ENCODE assay signal across 19 mouse cellular contexts in genomic region chr4:100247826-100248225, GRCm38 (mm10).
DNase-seq lines count a peak whose midpoint lies in the region; ATAC-seq and TF ChIP-seq lines count a peak whose summit lies in the region.
"Had no signal": no experiment of that assay in that cellular context is flagged by ENCODE, and none has a peak within 500 bp of the region (broad histone marks: within the 10 kb centered on the region; RNA-seq: fewer than 3 reads in every experiment).

No protein-coding gene starts in this region.

- WGBS in intestine, embryonic 14.5 days: 61% methylated on average over 7 of the region's 7 CpGs
- WGBS in intestine, postnatal 0 days: 58% methylated on average over 7 of the region's 7 CpGs

- ATAC-seq in intestine, embryonic 14.5 days (replicated peaks; ENCODE audit: low FRiP score, low TSS enrichment, low read depth): no peak
- no peak for ATAC-seq in intestine, postnatal 0 days

- no peak overlapping the region for H3K9ac ChIP-seq in intestine, embryonic 14.5 days (ENCODE audit: low read length)
- no peak overlapping the region for H3K9ac ChIP-seq in intestine, postnatal 0 days (ENCODE audit: low read depth, low read length)
- H3K9ac ChIP-seq: embryonic facial prominence, embryonic 15.5 days; forebrain, embryonic 12.5 days; liver, embryonic 15.5 days; neural tube, embryonic 15.5 days had no signal

- H3K36me3 ChIP-seq in intestine, embryonic 14.5 days (ENCODE audit: control insufficient read depth, insufficient read depth, low read length): no peaks in the 10 kb centered on the region
- H3K36me3 ChIP-seq in intestine, postnatal 0 days (ENCODE audit: control insufficient read depth, insufficient read depth): no peaks in the 10 kb centered on the region
- H3K36me3 ChIP-seq: embryonic facial prominence, embryonic 15.5 days; forebrain, embryonic 12.5 days; liver, embryonic 15.5 days; neural tube, embryonic 15.5 days had no signal

- H3K4me2 ChIP-seq in intestine, embryonic 14.5 days (ENCODE audit: low read length): no peak overlapping the region
- H3K4me2 ChIP-seq in intestine, postnatal 0 days (replicated peaks; ENCODE audit: low read depth): no peak overlapping the region
- H3K4me2 ChIP-seq: embryonic facial prominence, embryonic 15.5 days; forebrain, embryonic 12.5 days; heart, embryonic 11.5 days; liver, embryonic 15.5 days; neural tube, embryonic 15.5 days had no signal

- H3K9me3 ChIP-seq in intestine, embryonic 14.5 days (ENCODE audit: control insufficient read depth, low read length): no peaks in the 10 kb centered on the region
- H3K9me3 ChIP-seq in intestine, postnatal 0 days (ENCODE audit: control insufficient read depth): no peaks in the 10 kb centered on the region
- H3K9me3 ChIP-seq: embryonic facial prominence, embryonic 15.5 days; forebrain, embryonic 12.5 days; liver, embryonic 15.5 days; neural tube, embryonic 15.5 days had no signal

- intact Hi-C loops in gastrocnemius, adult 2 months (cut with DNase I): no loop called here

- H3K4me3 ChIP-seq in intestine, embryonic 14.5 days (ENCODE audit: low read depth, low read length): no peak overlapping the region
- no peak overlapping the region for H3K4me3 ChIP-seq in intestine, postnatal 0 days (ENCODE audit: low read depth, low read length)
- H3K4me3 ChIP-seq in gastrocnemius, adult 2 months: no peak overlapping the region
- H3K4me3 ChIP-seq: embryonic facial prominence, embryonic 15.5 days; forebrain, embryonic 12.5 days; liver, embryonic 15.5 days; myocyte; neural tube, embryonic 15.5 days had no signal

- peaks cover 11% of the 10 kb centered on the region for H3K4me1 ChIP-seq in intestine, embryonic 14.5 days (replicated peaks; ENCODE audit: control insufficient read depth, insufficient read depth, low read length)
- 0 out of 2 replicates have a peak, but pooled peaks cover 4% of the 10 kb centered on the region for H3K4me1 ChIP-seq in intestine, postnatal 0 days (replicated peaks; ENCODE audit: control insufficient read depth, insufficient read depth, low read length)
- H3K4me1 ChIP-seq: forebrain, embryonic 12.5 days; liver, embryonic 15.5 days; neural tube, embryonic 15.5 days had no signal

- TF ChIP-seq CTCF in intestine, postnatal 0 days (IDR thresholded peaks at IDR 0.05; ENCODE audit: low read depth): no peak
- no peak for TF ChIP-seq CTCF in gastrocnemius, adult 2 months (IDR thresholded peaks at IDR 0.05)

- no peaks in the 10 kb centered on the region for H3K27me3 ChIP-seq in intestine, embryonic 14.5 days (replicated peaks; ENCODE audit: control insufficient read depth, insufficient read depth, low read length)
- H3K27me3 ChIP-seq in intestine, postnatal 0 days (replicated peaks; ENCODE audit: control insufficient read depth, insufficient read depth, low read length): no peaks in the 10 kb centered on the region
- H3K27me3 ChIP-seq: embryonic facial prominence, embryonic 15.5 days; forebrain, embryonic 12.5 days; liver, embryonic 15.5 days; neural tube, embryonic 15.5 days had no signal

- no peak overlapping the region for H3K27ac ChIP-seq in intestine, embryonic 14.5 days (ENCODE audit: low read depth)
- H3K27ac ChIP-seq in intestine, postnatal 0 days (ENCODE audit: low read depth, low read length): no peak overlapping the region
- no peak overlapping the region; the same call in 1 of the 2 replicates for H3K27ac ChIP-seq in gastrocnemius, adult 2 months
- H3K27ac ChIP-seq: embryonic facial prominence, embryonic 15.5 days; forebrain, embryonic 12.5 days; liver, embryonic 15.5 days; neural tube, embryonic 15.5 days had no signal

- DNase-seq in intestine, embryonic 14.5 days (ENCODE audit: low spot score): peak; percentile 42
- peak; percentile 42 for DNase-seq in NIH3T3 (ENCODE audit: low read depth)
- peak; percentile 53 for DNase-seq in kidney, adult 9 months
- DNase-seq in kidney, postnatal 36 days: peak; percentile 31 to 60
- no peak for DNase-seq in gastrocnemius, adult 2 months
- no peak for DNase-seq in ovary, adult 18-20 months (ENCODE audit: low spot score)
- DNase-seq in layer of hippocampus, postnatal 25 days (ENCODE audit: extremely low spot score in 1 of 2, low spot score in 1 of 2): no peak
- DNase-seq: cerebellum, adult 9-10 months; embryo, embryonic 11 days; gastrocnemius, postnatal 14 days; heart, postnatal 4 days; midbrain, embryonic 14.5 days had no signal

Comparison
In these comparisons a context has a peak if more than half of its experiments do, and no peak if none do; other contexts are left out.
1. DNase-seq: peak in intestine, embryonic 14.5 days (single experiment), NIH3T3 (single experiment), kidney, adult 9 months (single experiment) and kidney, postnatal 36 days (2 of 2); none in gastrocnemius, adult 2 months (single experiment), ovary, adult 18-20 months (single experiment) and layer of hippocampus, postnatal 25 days (0 of 2).